Mouse (Mus musculus) heart, embryonic 15.5 days (tissue): ENCODE data around the gene Pecam1. TPM values are rescaled to one million over a fixed set of nuclear protein-coding genes. Genes with fewer than 3 reads are reported as not detected.
A peak's percentile ranks its signal among the peaks of the same experiment; 100 is the strongest.

Source experiments
- ATAC-seq: fragments of 200-750 bp; cut with Nextera tagmentation; replicated peaks from 2 replicates; pipeline ENCODE4 v1.8.0; 2017; ENCODE audit warnings: low read depth, moderate TSS enrichment; ENCODE audit not compliant: insufficient number of reproducible peaks, insufficient read depth, low FRiP score
- H3K27ac ChIP-seq: fragments of 300-500 bp; sonication (generic); 2 replicates; pipeline ENCODE4 v1.5.1; 2015; ENCODE audit warnings: mild to moderate bottlenecking, inconsistent platforms
- H3K27me3 ChIP-seq: fragments of 300-500 bp; sonication (generic); 2 replicates; pipeline ENCODE4 v1.6.1; 2015; ENCODE audit warnings: inconsistent platforms
- H3K36me3 ChIP-seq: fragments of 300-500 bp; sonication (generic); 2 replicates; pipeline ENCODE4 v1.6.1; 2015; ENCODE audit warnings: mild to moderate bottlenecking, inconsistent platforms
- H3K4me1 ChIP-seq: fragments of 300-500 bp; sonication (generic); replicated peaks from 2 replicates; pipeline ENCODE4 v1.6.1; 2015; ENCODE audit warnings: inconsistent platforms
- H3K4me2 ChIP-seq: fragments of 300-500 bp; sonication (generic); 2 replicates; pipeline ENCODE4 v1.6.1; 2015; ENCODE audit warnings: inconsistent platforms, mild to moderate bottlenecking, moderate library complexity
- H3K4me3 ChIP-seq: fragments of 300-500 bp; sonication (generic); 2 replicates; pipeline ENCODE4 v1.5.1; 2015; ENCODE audit warnings: mild to moderate bottlenecking, inconsistent platforms
- H3K9ac ChIP-seq: fragments of 300-500 bp; sonication (generic); 2 replicates; pipeline ENCODE4 v1.6.1; 2015; ENCODE audit warnings: mild to moderate bottlenecking, inconsistent platforms
- H3K9me3 ChIP-seq: fragments of 300-500 bp; sonication (generic); replicated peaks from 2 replicates; pipeline ENCODE4 v1.6.1; 2016; ENCODE audit warnings: inconsistent platforms
- WGBS: fragments of 180-500 bp; shearing (Covaris S2); methylation state at CpG from one replicate; pipeline ENCODE4 v1.1.7; 2015; ENCODE audit warnings: mixed read lengths; 5-methylcytosine and 5-hydroxymethylcytosine counted together
- polyA plus RNA-seq: library from polyadenylated mRNA; unstranded; fragments of >200 nt; fragmentation: Nextera tagmentation; extraction: Ambion mirVana; gene quantifications from 2 replicates; pipeline ENCODE4 v1.2.1, GENCODE M21; 2015

The Pecam1 gene
- polyA plus RNA-seq, 1 experiment from 2014 or later: 69.2 TPM

GRCm38 (mm10) chr11:106684027-106684426 is 66.4 kb downstream of the Pecam1 start:
- no peaks in the 10 kb centered on the region for H3K9me3 ChIP-seq
- H3K9ac ChIP-seq: no peak overlapping the region
- H3K4me3 ChIP-seq: no peak overlapping the region
- peaks cover 28% of the 10 kb centered on the region for H3K4me1 ChIP-seq
- no peaks in the 10 kb centered on the region for H3K36me3 ChIP-seq
- H3K27ac ChIP-seq: no peak overlapping the region
- no peak overlapping the region for H3K4me2 ChIP-seq
- whole genome bisulfite sequencing: 86% methylated on average over 8 of the region's 8 CpGs
- ATAC-seq: no peak
- H3K27me3 ChIP-seq: no peaks in the 10 kb centered on the region

GRCm38 (mm10) chr11:106683345-106683744 is 67.1 kb downstream of the Pecam1 start:
- H3K36me3 ChIP-seq: no peaks in the 10 kb centered on the region
- no peak for ATAC-seq
- H3K9me3 ChIP-seq: no peaks in the 10 kb centered on the region
- H3K4me1 ChIP-seq: peaks cover 28% of the 10 kb centered on the region
- no peak overlapping the region for H3K4me3 ChIP-seq
- H3K4me2 ChIP-seq: no peak overlapping the region
- WGBS: 68% methylated on average over 3 of the region's 3 CpGs
- H3K9ac ChIP-seq: no peak overlapping the region
- H3K27ac ChIP-seq: no peak overlapping the region
- no peaks in the 10 kb centered on the region for H3K27me3 ChIP-seq

GRCm38 (mm10) chr11:106681138-106681537 is 69.3 kb downstream of the Pecam1 start:
- H3K9me3 ChIP-seq: no peaks in the 10 kb centered on the region
- H3K27me3 ChIP-seq: no peaks in the 10 kb centered on the region
- no peak for ATAC-seq
- no peak overlapping the region for H3K27ac ChIP-seq
- 77% methylated on average over 6 of the region's 6 CpGs for WGBS
- no peak overlapping the region for H3K4me2 ChIP-seq
- H3K36me3 ChIP-seq: no peaks in the 10 kb centered on the region
- H3K4me3 ChIP-seq: no peak overlapping the region
- H3K9ac ChIP-seq: no peak overlapping the region
- peaks cover 38% of the 10 kb centered on the region for H3K4me1 ChIP-seq

GRCm38 (mm10) chr11:106679874-106680273 is 70.6 kb downstream of the Pecam1 start:
- no peaks in the 10 kb centered on the region for H3K9me3 ChIP-seq
- H3K4me3 ChIP-seq: no peak overlapping the region
- H3K27ac ChIP-seq: no peak overlapping the region
- H3K4me2 ChIP-seq: no peak overlapping the region
- no peaks in the 10 kb centered on the region for H3K36me3 ChIP-seq
- no peaks in the 10 kb centered on the region for H3K27me3 ChIP-seq
- no peak overlapping the region for H3K9ac ChIP-seq
- WGBS: 45% methylated on average over 6 of the region's 6 CpGs
- no peak for ATAC-seq
- peaks cover 49% of the 10 kb centered on the region for H3K4me1 ChIP-seq

- Histone ChIP-seq H3K4me2 (no peak overlapping the region), H3K4me1 (peaks cover 58% of the 10 kb centered on the region), H3K27ac (peak overlapping the region; percentile 42), H3K27me3 (no peaks in the 10 kb centered on the region), H3K9ac (no peak overlapping the region), H3K36me3 (no peaks in the 10 kb centered on the region), H3K9me3 (no peaks in the 10 kb centered on the region), H3K4me3 (no peak overlapping the region)
- ATAC-seq: peak; percentile 71
- 33% methylated on average over 10 of the region's 10 CpGs for whole genome bisulfite sequencing
These were observed 72.4 kb downstream of the Pecam1 start for GRCm38 (mm10) chr11:106677910-106678591.

GRCm38 (mm10) chr11:106677331-106677730 is 73.1 kb downstream of the Pecam1 start:
- Histone ChIP-seq H3K9ac (no peak overlapping the region), H3K4me3 (no peak overlapping the region), H3K27ac (peak overlapping the region; percentile 42; the same call in 1 of the 2 replicates), H3K9me3 (no peaks in the 10 kb centered on the region), H3K27me3 (no peaks in the 10 kb centered on the region), H3K4me2 (no peak overlapping the region), H3K4me1 (peaks cover 62% of the 10 kb centered on the region), H3K36me3 (no peaks in the 10 kb centered on the region)
- WGBS: 66% methylated on average over 4 of the region's 4 CpGs
- no peak for ATAC-seq

- WGBS: 82% methylated on average over 5 of the region's 5 CpGs
- Histone ChIP-seq H3K27me3 (no peaks in the 10 kb centered on the region), H3K9me3 (no peaks in the 10 kb centered on the region), H3K27ac (peak overlapping the region; percentile 86), H3K36me3 (no peaks in the 10 kb centered on the region), H3K4me2 (no peak overlapping the region), H3K4me3 (no peak overlapping the region), H3K4me1 (peaks cover 69% of the 10 kb centered on the region), H3K9ac (no peak overlapping the region)
- no peak for ATAC-seq
These were observed 74.6 kb downstream of the Pecam1 start for GRCm38 (mm10) chr11:106675875-106676274.

GRCm38 (mm10) chr11:106675201-106675726 is 75.2 kb downstream of the Pecam1 start:
- no peaks in the 10 kb centered on the region for H3K9me3 ChIP-seq
- H3K4me1 ChIP-seq: peaks cover 72% of the 10 kb centered on the region
- ATAC-seq: 0 out of 2 replicates have a peak, but pooled peaks have one; percentile 15
- no peak overlapping the region for H3K4me3 ChIP-seq
- H3K27ac ChIP-seq: peak overlapping the region; percentile 86
- no peaks in the 10 kb centered on the region for H3K36me3 ChIP-seq
- no peaks in the 10 kb centered on the region for H3K27me3 ChIP-seq
- H3K4me2 ChIP-seq: peak overlapping the region; percentile 55
- 36% methylated on average over 10 of the region's 10 CpGs for WGBS
- H3K9ac ChIP-seq: no peak overlapping the region

GRCm38 (mm10) chr11:106674612-106675153 is 75.7 kb downstream of the Pecam1 start:
- H3K4me3 ChIP-seq: peak overlapping the region; percentile 19
- H3K9ac ChIP-seq: no peak overlapping the region
- ATAC-seq: peak; percentile 70
- H3K9me3 ChIP-seq: no peaks in the 10 kb centered on the region
- peaks cover 74% of the 10 kb centered on the region for H3K4me1 ChIP-seq
- H3K4me2 ChIP-seq: peak overlapping the region; percentile 55
- H3K27ac ChIP-seq: peak overlapping the region; percentile 86
- no peaks in the 10 kb centered on the region for H3K27me3 ChIP-seq
- no peaks in the 10 kb centered on the region for H3K36me3 ChIP-seq
- WGBS: 1% methylated on average over 9 of the region's 9 CpGs

GRCm38 (mm10) chr11:106673727-106674611 is 76.5 kb downstream of the Pecam1 start:
- peak overlapping the region; percentile 86 for H3K27ac ChIP-seq

GRCm38 (mm10) chr11:106672919-106673505 is 77.4 kb downstream of the Pecam1 start:
- no peak overlapping the region for H3K4me3 ChIP-seq
- H3K4me2 ChIP-seq: no peak overlapping the region
- no peak overlapping the region for H3K27ac ChIP-seq
- 86% methylated on average over 5 of the region's 5 CpGs for WGBS
- H3K9me3 ChIP-seq: no peaks in the 10 kb centered on the region
- H3K9ac ChIP-seq: no peak overlapping the region
- no peaks in the 10 kb centered on the region for H3K27me3 ChIP-seq
- no peak for ATAC-seq
- peaks cover 75% of the 10 kb centered on the region for H3K4me1 ChIP-seq
- H3K36me3 ChIP-seq: no peaks in the 10 kb centered on the region

More at GRCm38 (mm10) chr11:106673727-106674611, 76.5 kb downstream of the Pecam1 start:
- Histone ChIP-seq H3K36me3 (no peaks in the 10 kb centered on the region), H3K4me2 (peak overlapping the region; percentile 55), H3K9ac (no peak overlapping the region), H3K4me3 (peak overlapping the region; percentile 19), H3K4me1 (peaks cover 76% of the 10 kb centered on the region), H3K27me3 (no peaks in the 10 kb centered on the region), H3K9me3 (no peaks in the 10 kb centered on the region)
- ATAC-seq: 0 out of 2 replicates have a peak, but pooled peaks have one; percentile 1
- 56% methylated on average over 8 of the region's 8 CpGs for WGBS
